Mouse (Mus musculus): ENCODE data around the gene E2f1. TPM values are rescaled to one million over a fixed set of nuclear protein-coding genes. Genes with fewer than 3 reads are reported as not detected.

E2f1 gene
- 86.2 and 96.3 TPM in 2 replicates for polyA plus RNA-seq (2012)

GRCm38 (mm10) chr2:154569836-154570286, at the start of gene E2f1:
Gene E2f1, minus strand, starts transcription at chr2:154569892.

GRCm38 (mm10) chr2:154613118-154614115, 43.7 kb upstream of the E2f1 start, which contains the start of the genes Zfp341 and 4930519P11Rik:
Gene Zfp341, plus strand, starts transcription at chr2:154613297.
Gene 4930519P11Rik, minus strand, starts transcription at chr2:154613437.

GRCm38 (mm10) chr2:154603638-154604153, 34.0 kb upstream of the E2f1 start, which contains the start of gene Pxmp4:
Gene Pxmp4, minus strand, starts transcription at chr2:154603708.

GRCm38 (mm10) chr2:154558264-154559039, 11.2 kb downstream of the E2f1 start, which contains the start of gene Necab3:
Gene Necab3, minus strand, starts transcription at chr2:154558890.

GRCm38 (mm10) chr2:154551476-154551875, 18.2 kb downstream of the E2f1 start, which contains the start of gene Actl10:
Gene Actl10, plus strand, starts transcription at chr2:154551776.

GRCm38 (mm10) chr2:154546711-154547110, 23.0 kb downstream of the E2f1 start, which contains the start of gene 1700003F12Rik:
Gene 1700003F12Rik, plus strand, starts transcription at chr2:154547085.

Other genes with a start within 250 kb of the E2f1 start
- gene Cdk5rap1, start 196.9 kb downstream of the E2f1 start, polyA plus RNA-seq (2012), result 0.35 and 0.51 TPM in 2 replicates
- 0.61 and 0.64 TPM in 2 replicates for gene Snta1, start 161.8 kb downstream of the E2f1 start, polyA plus RNA-seq (2012)
- gene Cbfa2t2, start 133.4 kb downstream of the E2f1 start, polyA plus RNA-seq (2012), result 6.4 and 9.7 TPM in 2 replicates
- gene 1700003F12Rik, start 22.8 kb downstream of the E2f1 start, polyA plus RNA-seq (2012), result 0.14 and 1.5 TPM in 2 replicates
- 0.05 and 0.34 TPM in 2 replicates for gene Actl10, start 18.1 kb downstream of the E2f1 start, polyA plus RNA-seq (2012)
- 1.4 and 2.2 TPM in 2 replicates for gene Necab3, start 11.0 kb downstream of the E2f1 start, polyA plus RNA-seq (2012)
- gene Pxmp4, start 33.8 kb upstream of the E2f1 start, polyA plus RNA-seq (2012), result 3.8 and 4.1 TPM in 2 replicates
- 7.1 and 8.1 TPM in 2 replicates for gene Zfp341, start 43.4 kb upstream of the E2f1 start, polyA plus RNA-seq (2012)
- 1.7 and 2.9 TPM in 2 replicates for gene 4930519P11Rik, start 43.5 kb upstream of the E2f1 start, polyA plus RNA-seq (2012)
- gene Chmp4b, start 81.8 kb upstream of the E2f1 start, polyA plus RNA-seq (2012), result 145 and 166 TPM in 2 replicates
- not detected in 2 replicates for gene Gm14214, start 200.1 kb upstream of the E2f1 start, polyA plus RNA-seq (2012)
- 593 and 729 TPM in 2 replicates for gene Raly, start 221.2 kb upstream of the E2f1 start, polyA plus RNA-seq (2012)
- gene a, start 221.5 kb upstream of the E2f1 start, polyA plus RNA-seq (2012), result 2.1 TPM in 2 replicates